Mouse (Mus musculus) ES-Bruce4 (cell line): ENCODE results near the gene Lamtor2. TPM values are rescaled to one million over a fixed set of nuclear protein-coding genes. Genes with fewer than 3 reads are reported as not detected.

Experiments
- H3K27ac ChIP-seq: 2 replicates; pipeline ENCODE4 v1.5.1; 2012; ENCODE audit warnings: low read length, inconsistent platforms; ENCODE audit not compliant: insufficient read depth
- H3K27me3 ChIP-seq: 2 replicates; pipeline ENCODE4 v1.6.1; 2012; ENCODE audit warnings: mild to moderate bottlenecking, low read length, inconsistent platforms; ENCODE audit not compliant: control insufficient read depth, poor library complexity, insufficient read depth, severe bottlenecking
- H3K36me3 ChIP-seq: 2 replicates; pipeline ENCODE4 v1.6.1; 2012; ENCODE audit warnings: inconsistent platforms, mild to moderate bottlenecking, low read length, moderate library complexity; ENCODE audit not compliant: control insufficient read depth, poor library complexity, insufficient read depth, severe bottlenecking
- H3K4me1 ChIP-seq: one replicate; pipeline ENCODE4 v1.8.1; 2011; ENCODE audit warnings: low read length; ENCODE audit not compliant: control insufficient read depth, insufficient read depth
- H3K4me3 ChIP-seq: 2 replicates; pipeline ENCODE4 v1.5.1; 2011; ENCODE audit warnings: low read depth, mild to moderate bottlenecking, low read length
- H3K9ac ChIP-seq: 2 replicates; pipeline ENCODE4 v1.6.1; 2012; ENCODE audit warnings: low read depth, mild to moderate bottlenecking, inconsistent platforms; ENCODE audit not compliant: poor library complexity, severe bottlenecking
- H3K9me3 ChIP-seq: replicated peaks from 2 replicates; pipeline ENCODE4 v1.6.1; 2012; ENCODE audit warnings: mild to moderate bottlenecking, low read length, inconsistent platforms; ENCODE audit not compliant: control insufficient read depth, poor library complexity, insufficient read depth, severe bottlenecking
- CTCF ChIP-seq: IDR thresholded peaks from one replicate; pipeline ENCODE4 v1.8.1; 2011; ENCODE audit warnings: low read depth, low read length
- EP300 ChIP-seq: IDR thresholded peaks from 2 replicates; pipeline ENCODE4 v1.6.1; 2011; ENCODE audit warnings: low read depth, low read length; ENCODE audit not compliant: insufficient read depth
- POLR2A ChIP-seq: IDR thresholded peaks from one replicate; pipeline ENCODE4 v1.8.1; 2011; ENCODE audit warnings: low read length; ENCODE audit not compliant: insufficient read depth
- polyA plus RNA-seq: library from polyadenylated mRNA; stranded (reverse); fragments of >200 nt; gene quantifications from 2 replicates; pipeline ENCODE4 v1.2.4, GENCODE M21; 2011; ENCODE audit warnings: low read depth; ENCODE audit not compliant: missing spikeins, insufficient read depth, insufficient read length

Gene Lamtor2
- polyA plus RNA-seq, 1 experiment, result 151 TPM

GRCm38 (mm10) chr3:88532689-88533511 lies 20.0 kb downstream of the Lamtor2 start:
- no peaks in the 10 kb centered on the region for H3K27me3 ChIP-seq
- peak overlapping the region; percentile 83 for H3K4me3 ChIP-seq
- H3K9me3 ChIP-seq, result no peaks in the 10 kb centered on the region
- H3K4me1 ChIP-seq, result peaks cover 13% of the 10 kb centered on the region
- H3K9ac ChIP-seq, result peak overlapping the region; percentile 84
- H3K27ac ChIP-seq, result peak overlapping the region; percentile 9; the same call in 1 of the 2 replicates
- H3K36me3 ChIP-seq, result peaks cover 7% of the 10 kb centered on the region; the same call in 1 of the 2 replicates
- no peak for TF ChIP-seq EP300
- no peak for TF ChIP-seq CTCF
- no peak for TF ChIP-seq POLR2A

- peak within 1 kb of the TSS; percentile 89 for H3K4me3 ChIP-seq
- peaks cover 1% of the 10 kb centered on the region; the same call in 1 of the 2 replicates for H3K36me3 ChIP-seq
- H3K9ac ChIP-seq, result peak within 1 kb of the TSS; percentile 84
- H3K27ac ChIP-seq, result peak within 1 kb of the TSS; percentile 76
- peaks cover 13% of the 10 kb centered on the region for H3K4me1 ChIP-seq
- no peaks in the 10 kb centered on the region for H3K27me3 ChIP-seq
- no peaks in the 10 kb centered on the region for H3K9me3 ChIP-seq
- TF ChIP-seq POLR2A (no peak), EP300 (no peak), CTCF (no peak)
These were observed 20.6 kb downstream of the Lamtor2 start, which contains the start of gene Mex3a for GRCm38 (mm10) chr3:88532299-88532674. TSS of gene Mex3a (plus strand) at chr3:88532395.

GRCm38 (mm10) chr3:88531348-88532298 lies 21.3 kb downstream of the Lamtor2 start:
- H3K27ac ChIP-seq, result peak overlapping the region; percentile 76
- H3K36me3 ChIP-seq, result no peaks in the 10 kb centered on the region
- H3K9me3 ChIP-seq, result no peaks in the 10 kb centered on the region
- H3K9ac ChIP-seq, result peak overlapping the region; percentile 84
- peak overlapping the region; percentile 89 for H3K4me3 ChIP-seq
- H3K4me1 ChIP-seq, result peaks cover 13% of the 10 kb centered on the region
- TF ChIP-seq POLR2A (no peak), EP300 (peak; percentile 44; the same call in 1 of the 2 replicates)
- no peaks in the 10 kb centered on the region for H3K27me3 ChIP-seq

GRCm38 (mm10) chr3:88530082-88530864 lies 22.6 kb downstream of the Lamtor2 start:
- TF ChIP-seq CTCF (no peak), POLR2A (no peak), EP300 (peak; percentile 63; the same call in 1 of the 2 replicates)
- Histone ChIP-seq H3K36me3 (peaks cover 4% of the 10 kb centered on the region; the same call in 1 of the 2 replicates), H3K27ac (peak overlapping the region; percentile 70), H3K27me3 (no peaks in the 10 kb centered on the region), H3K9ac (peak overlapping the region; percentile 84), H3K9me3 (no peaks in the 10 kb centered on the region), H3K4me3 (peak overlapping the region; percentile 89), H3K4me1 (peaks cover 9% of the 10 kb centered on the region)

- TF ChIP-seq POLR2A (no peak), CTCF (no peak), EP300 (no peak)
- Histone ChIP-seq H3K9ac (peak overlapping the region; percentile 84), H3K4me3 (peak overlapping the region; percentile 50), H3K4me1 (peaks cover 4% of the 10 kb centered on the region), H3K36me3 (peaks cover 13% of the 10 kb centered on the region), H3K9me3 (no peaks in the 10 kb centered on the region), H3K27ac (peak overlapping the region; percentile 57), H3K27me3 (no peaks in the 10 kb centered on the region)
These were observed 23.5 kb downstream of the Lamtor2 start for GRCm38 (mm10) chr3:88529204-88530000.
